Mouse (Mus musculus): ENCODE results near the gene Jup.
"Not testable (repeated sequence)": the region's sequence is repeated elsewhere in the genome, so short reads cannot be mapped to it uniquely, and the experiment has no call there.

The Jup gene

DNA sequence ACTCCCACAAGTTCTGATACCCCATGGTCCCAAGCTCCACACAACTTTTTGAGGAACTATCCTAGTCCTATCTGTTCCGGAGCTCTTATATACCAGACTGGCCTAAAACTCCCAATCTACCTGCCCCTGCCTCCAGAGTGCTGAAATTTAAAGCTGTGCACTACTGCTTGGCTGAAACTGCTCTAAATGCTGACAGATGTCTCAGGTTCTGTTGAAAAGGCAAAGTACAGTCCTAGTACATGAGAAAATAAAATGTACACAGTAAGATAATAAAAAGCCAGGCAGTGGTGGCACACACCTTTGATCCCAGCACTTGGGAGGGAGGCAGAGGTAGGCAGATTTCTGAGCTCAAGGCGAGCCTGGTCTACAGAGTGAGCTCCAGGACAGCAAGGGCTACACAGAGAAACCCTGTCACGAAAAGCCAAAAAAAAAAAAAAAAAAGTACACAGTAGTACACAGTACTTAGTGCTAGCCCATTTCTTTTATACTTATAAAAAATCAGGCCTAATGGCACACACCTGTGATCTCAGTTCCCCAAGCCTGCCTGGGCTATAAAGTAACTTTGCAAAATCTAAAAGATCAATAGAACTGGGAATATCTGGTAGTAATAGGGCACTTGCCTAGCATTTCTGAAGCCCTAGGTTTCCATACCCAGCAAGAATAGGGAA, 74.8 kb downstream of the Jup start:
- ATAC-seq (ENCODE audit: insufficient number of reproducible peaks, low FRiP score, low TSS enrichment): no peak

DNA sequence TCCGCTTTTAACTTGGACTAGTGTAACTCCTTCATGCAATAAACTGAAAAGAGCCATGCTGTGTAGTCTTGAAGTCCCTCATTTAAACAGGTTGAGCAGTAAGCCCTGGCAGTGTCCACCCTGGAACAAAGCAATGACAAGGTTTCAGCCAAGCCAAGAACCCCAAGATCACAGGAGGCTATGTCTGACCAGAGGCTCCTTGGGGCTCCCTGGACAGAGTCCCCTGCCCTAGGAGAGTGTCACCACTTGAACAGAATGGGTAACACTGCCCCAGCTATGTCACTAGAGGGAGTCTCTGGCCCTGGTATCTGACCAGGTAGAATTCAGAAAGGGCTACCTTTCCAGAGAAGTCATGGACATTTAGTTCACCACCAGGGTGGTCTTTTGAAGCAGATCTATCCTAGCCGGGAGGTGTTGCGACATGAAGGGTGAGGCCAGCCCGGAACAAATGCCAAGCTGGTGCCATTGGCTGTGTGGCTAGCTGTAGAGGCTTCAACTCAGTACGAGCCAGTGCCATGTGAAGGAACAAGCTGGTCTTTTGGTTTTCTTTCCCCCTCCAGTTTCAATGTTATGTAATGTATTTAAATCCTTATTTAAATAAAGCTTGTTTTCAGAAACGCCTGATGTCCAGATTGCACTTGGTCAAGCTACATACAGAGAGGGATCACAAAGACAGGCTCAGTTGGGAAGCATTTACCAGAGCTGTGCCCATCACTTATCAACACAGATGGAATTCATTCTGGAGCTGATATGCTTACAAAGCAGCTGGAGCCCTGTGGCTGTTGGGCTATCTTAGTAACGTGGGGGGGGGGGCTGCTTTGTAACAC, 75.9 kb downstream of the Jup start:
- not testable (repeated sequence) for ATAC-seq (ENCODE audit: insufficient number of reproducible peaks, low FRiP score, low TSS enrichment)

DNA sequence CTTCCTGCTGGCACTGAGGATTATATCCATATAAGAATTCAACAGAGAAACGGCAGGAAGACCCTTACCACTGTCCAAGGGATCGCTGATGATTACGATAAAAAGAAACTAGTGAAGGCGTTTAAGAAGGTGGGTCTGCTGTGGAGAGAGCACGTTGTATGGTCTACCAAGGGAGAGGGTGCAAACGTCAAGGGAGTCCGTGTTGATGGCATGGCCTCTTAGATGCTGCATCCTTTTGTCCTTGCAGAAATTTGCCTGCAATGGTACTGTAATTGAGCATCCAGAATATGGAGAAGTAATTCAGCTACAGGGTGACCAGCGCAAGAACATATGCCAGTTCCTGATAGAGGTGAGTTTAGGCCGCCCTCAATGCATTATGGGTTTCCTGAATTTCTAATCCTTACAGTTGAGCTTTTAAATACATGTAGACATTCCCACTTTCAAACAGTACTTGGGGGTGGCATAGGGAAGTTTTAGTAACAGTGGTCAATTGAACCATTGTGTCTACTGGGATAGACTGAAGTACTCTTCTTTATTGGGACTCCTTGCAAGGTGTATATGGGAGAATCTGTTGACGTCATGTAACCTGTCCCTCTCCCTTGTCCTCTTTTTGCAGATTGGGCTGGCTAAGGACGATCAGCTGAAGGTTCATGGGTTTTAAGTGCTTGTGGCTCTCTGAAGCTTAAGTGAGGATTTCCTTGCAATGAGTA, 76.7 kb downstream of the Jup start:
- not testable (repeated sequence) for ATAC-seq (ENCODE audit: insufficient number of reproducible peaks, low FRiP score, low TSS enrichment)

DNA sequence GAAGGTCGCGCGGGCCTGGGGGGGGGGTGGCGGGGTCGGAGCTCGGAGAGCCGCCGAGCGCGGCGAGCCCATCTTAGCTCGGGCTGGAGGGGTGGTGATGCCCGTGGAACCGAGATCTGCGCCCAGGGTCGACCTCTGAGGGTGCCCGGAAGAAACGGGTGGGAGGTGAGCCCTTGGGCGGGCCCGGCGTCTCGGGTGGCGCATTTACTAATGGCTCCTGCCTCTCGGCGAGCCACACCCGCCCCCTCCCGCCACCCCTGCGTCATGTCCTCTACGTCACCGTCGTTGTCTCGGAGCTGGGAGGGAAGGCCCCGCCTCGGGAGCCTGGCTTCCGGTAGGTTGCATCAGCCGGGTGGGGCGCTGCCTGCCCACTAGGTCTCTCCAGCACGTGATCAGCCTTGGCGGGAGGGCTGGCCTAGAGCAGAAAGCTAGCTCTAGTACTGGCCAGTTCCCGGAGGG, 77.4 kb downstream of the Jup start:
- ATAC-seq (ENCODE audit: insufficient number of reproducible peaks, low FRiP score, low TSS enrichment): peak; percentile 82

- peak; percentile 87 for ATAC-seq (ENCODE audit: insufficient number of reproducible peaks, low FRiP score, low TSS enrichment)
Observed at GRCm38 (mm10) chr11:100319492-100320171, 77.9 kb downstream of the Jup start, which contains the start of gene Eif1. TSS of gene Eif1 (plus strand) at chr11:100319885.

Measured in cerebellum, adult (tissue).